Mouse (Mus musculus) embryonic facial prominence, embryonic 14.5 days (tissue): ENCODE data around the gene Hira. TPM values are rescaled to one million over a fixed set of nuclear protein-coding genes. Genes with fewer than 3 reads are reported as not detected.
"Not testable (repeated sequence)": the region's sequence is repeated elsewhere in the genome, so short reads cannot be mapped to it uniquely, and the experiment has no call there.

Source experiments
- ATAC-seq: fragments of 200-750 bp; cut with Nextera tagmentation; 2 replicates; pipeline ENCODE4 v1.8.0; 2017; ENCODE audit warnings: low read depth, moderate number of reproducible peaks, moderate TSS enrichment
- DNase-seq: peaks from one replicate; pipeline ENCODE4 v3.0.0-alpha.2; 2015; ENCODE audit warnings: low spot score
- H3K27ac ChIP-seq: fragments of 300-500 bp; sonication (generic); replicated peaks from 2 replicates; pipeline ENCODE4 v1.5.1; 2014; ENCODE audit warnings: low read depth, mild to moderate bottlenecking, low read length, moderate library complexity
- H3K27me3 ChIP-seq: fragments of 300-500 bp; sonication (generic); replicated peaks from 2 replicates; pipeline ENCODE4 v1.6.1; 2014; ENCODE audit warnings: low read length; ENCODE audit not compliant: control insufficient read depth, insufficient read depth
- H3K36me3 ChIP-seq: fragments of 300-500 bp; sonication (generic); 2 replicates; pipeline ENCODE4 v1.6.1; 2014; ENCODE audit warnings: low read length, mixed read lengths; ENCODE audit not compliant: control insufficient read depth, insufficient read depth
- H3K4me1 ChIP-seq: fragments of 300-500 bp; sonication (generic); 2 replicates; pipeline ENCODE4 v1.6.1; 2014; ENCODE audit warnings: antibody characterized with exemption, low read length; ENCODE audit not compliant: control insufficient read depth, insufficient read depth
- H3K4me2 ChIP-seq: fragments of 300-500 bp; sonication (generic); 2 replicates; pipeline ENCODE4 v1.6.1; 2014; ENCODE audit warnings: low read depth, mild to moderate bottlenecking, low read length, moderate library complexity, mixed read lengths
- H3K4me3 ChIP-seq: fragments of 300-500 bp; sonication (generic); 2 replicates; pipeline ENCODE4 v1.5.1; 2014; ENCODE audit warnings: low read depth, mild to moderate bottlenecking, low read length
- H3K9ac ChIP-seq: fragments of 300-500 bp; sonication (generic); 2 replicates; pipeline ENCODE4 v1.6.1; 2014; ENCODE audit warnings: low read depth, mild to moderate bottlenecking, low read length, moderate library complexity, mixed read lengths
- H3K9me3 ChIP-seq: fragments of 300-500 bp; sonication (generic); 2 replicates; pipeline ENCODE4 v1.6.1; 2016; ENCODE audit warnings: low read length; ENCODE audit not compliant: control insufficient read depth
- WGBS: fragments of 180-500 bp; shearing (Covaris S2); extraction: QIAGEN DNeasy Blood & Tissue Kit; methylation state at CpG from one replicate; pipeline ENCODE4 v1.1.7; 2014; 5-methylcytosine and 5-hydroxymethylcytosine counted together
- polyA plus RNA-seq: library from polyadenylated mRNA; unstranded; fragments of >200 nt; fragmentation: Nextera tagmentation; extraction: Ambion mirVana; gene quantifications from 2 replicates; pipeline ENCODE4 v1.2.1, GENCODE M21; 2014

The Hira gene
- polyA plus RNA-seq, 1 experiment from 2014 or later = 10.8 TPM

DNA sequence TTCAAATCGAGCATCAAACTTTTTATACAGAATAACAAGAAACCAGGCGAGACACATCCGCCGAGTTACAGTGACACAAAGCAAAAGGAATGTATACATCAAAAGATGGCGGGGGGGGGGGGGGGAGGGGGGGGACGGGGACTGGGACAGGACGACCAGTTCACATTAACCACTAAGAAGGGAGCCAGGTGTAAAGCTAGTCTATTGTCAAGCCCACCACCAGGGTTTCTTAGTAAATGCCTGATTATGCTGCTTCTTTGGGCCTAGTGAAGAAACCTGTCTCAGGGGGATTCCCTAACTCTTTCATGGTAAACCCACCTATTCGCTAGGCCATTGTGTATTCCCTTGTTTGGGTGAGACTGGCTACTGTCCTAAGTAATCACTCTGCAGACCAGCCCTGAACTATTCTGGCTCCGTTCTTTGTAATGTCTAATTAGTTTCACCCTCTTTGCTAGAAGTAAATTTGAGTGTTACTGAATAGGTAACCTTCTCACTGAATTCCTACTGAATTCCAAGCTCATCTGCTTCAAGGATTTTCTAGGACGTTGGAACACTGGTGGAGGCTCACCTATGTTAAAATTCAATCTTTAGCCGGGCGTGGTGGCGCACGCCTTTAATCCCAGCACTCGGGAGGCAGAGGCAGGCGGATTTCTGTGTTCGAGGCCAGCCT, 27.2 kb upstream of the Hira start:
- not testable (repeated sequence) for H3K4me2 ChIP-seq, H3K9me3 ChIP-seq, H3K36me3 ChIP-seq, H3K27ac ChIP-seq, H3K4me1 ChIP-seq, H3K9ac ChIP-seq, H3K4me3 ChIP-seq, H3K27me3 ChIP-seq, ATAC-seq, DNase-seq
- WGBS = 93% methylated on average over 14 of the region's 17 CpGs

DNA sequence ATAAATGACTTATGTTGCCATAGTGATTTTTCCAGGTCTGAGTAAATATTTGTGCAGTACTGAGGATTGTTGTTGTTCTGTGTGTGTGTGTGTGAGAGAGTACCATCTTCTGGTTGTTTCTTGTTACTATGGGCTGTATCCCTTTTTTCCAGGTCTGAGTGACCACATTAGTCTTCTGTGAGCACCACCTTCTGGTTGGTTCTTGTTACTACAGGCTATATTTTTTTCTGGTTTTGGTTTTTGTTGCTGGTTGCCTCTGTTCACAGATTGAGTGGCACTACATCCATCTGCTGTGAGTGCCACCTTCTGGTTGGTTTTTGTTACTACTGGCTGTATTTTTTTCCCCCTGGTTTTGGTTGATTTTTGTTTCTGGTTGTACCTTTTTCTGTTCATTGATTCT, 18.3 kb upstream of the Hira start:
- H3K4me1 ChIP-seq = no peaks in the 10 kb centered on the region
- DNase-seq = peak; percentile 9
- no peak overlapping the region for H3K4me3 ChIP-seq
- H3K27me3 ChIP-seq = no peaks in the 10 kb centered on the region
- H3K27ac ChIP-seq = no peak overlapping the region
- ATAC-seq = no peak
- H3K36me3 ChIP-seq = no peaks in the 10 kb centered on the region
- H3K9me3 ChIP-seq = no peaks in the 10 kb centered on the region
- H3K9ac ChIP-seq = no peak overlapping the region
- no peak overlapping the region for H3K4me2 ChIP-seq

- no peak overlapping the region for H3K4me3 ChIP-seq
- DNase-seq (no peak), ATAC-seq (no peak)
- H3K36me3 ChIP-seq = no peaks in the 10 kb centered on the region
- H3K4me2 ChIP-seq = no peak overlapping the region
- H3K9me3 ChIP-seq = no peaks in the 10 kb centered on the region
- H3K27me3 ChIP-seq = no peaks in the 10 kb centered on the region
- H3K9ac ChIP-seq = no peak overlapping the region
- no peak overlapping the region for H3K27ac ChIP-seq
- no peaks in the 10 kb centered on the region for H3K4me1 ChIP-seq
- 45% methylated on average over 1 of the region's 1 CpGs for WGBS
Measured at GRCm38 (mm10) chr16:18860186-18860585, 16.7 kb upstream of the Hira start.

DNA sequence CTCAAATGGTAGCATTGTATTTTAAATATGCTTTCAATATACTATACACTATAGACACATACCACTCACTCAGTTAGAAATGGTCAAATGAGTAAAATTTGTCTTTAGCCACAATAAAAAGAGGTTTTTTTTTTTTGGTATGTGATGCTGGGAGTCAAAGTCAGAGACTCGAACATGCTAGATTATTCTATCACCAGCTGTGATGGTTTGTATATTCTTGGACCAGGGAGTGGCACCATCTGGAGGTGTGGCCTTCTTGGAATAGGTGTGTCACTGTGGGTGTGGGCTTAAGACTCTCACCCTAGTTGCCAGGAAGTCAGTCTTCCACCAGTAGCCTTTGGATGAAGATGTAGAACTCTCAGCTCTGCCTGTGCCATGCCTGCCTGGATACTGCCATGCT, 6.3 kb upstream of the Hira start:
- H3K36me3 ChIP-seq = peaks cover 40% of the 10 kb centered on the region
- H3K9ac ChIP-seq, H3K4me3 ChIP-seq, ATAC-seq, H3K4me2 ChIP-seq, H3K27me3 ChIP-seq, DNase-seq, H3K4me1 ChIP-seq, H3K27ac ChIP-seq: not testable (repeated sequence)
- H3K9me3 ChIP-seq = peaks cover 11% of the 10 kb centered on the region; the same call in 1 of the 2 replicates
- WGBS = 90% methylated on average over 1 of the region's 1 CpGs

DNA sequence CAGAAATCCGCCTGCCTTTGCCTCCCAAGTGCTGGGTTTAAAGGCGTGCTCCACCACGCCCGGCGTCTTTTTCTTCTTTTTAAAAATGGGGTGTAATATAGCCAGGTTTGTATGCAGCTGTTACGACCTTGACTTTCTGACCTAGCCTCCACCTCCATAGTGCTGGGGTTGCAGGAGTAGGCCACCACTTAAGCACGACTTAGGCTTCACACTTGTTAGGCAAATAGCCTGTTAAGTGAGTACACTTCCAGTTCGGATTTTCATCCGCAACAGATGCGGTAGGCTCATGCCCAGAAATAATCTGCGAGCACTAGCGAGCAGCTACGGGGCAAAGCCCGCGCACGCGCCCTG, 771 bp upstream of the Hira start:
- H3K9ac ChIP-seq = peak overlapping the region; percentile 87
- H3K36me3 ChIP-seq = peaks cover 42% of the 10 kb centered on the region
- H3K4me1 ChIP-seq = 0 out of 2 replicates have a peak, but pooled peaks cover 4% of the 10 kb centered on the region
- H3K9me3 ChIP-seq = no peaks in the 10 kb centered on the region
- ATAC-seq (no peak), DNase-seq (no peak)
- H3K4me3 ChIP-seq = peak overlapping the region; percentile 89
- 1% methylated on average over 17 of the region's 17 CpGs for WGBS
- peak overlapping the region; percentile 94 for H3K27ac ChIP-seq
- peak overlapping the region; percentile 84 for H3K4me2 ChIP-seq
- no peaks in the 10 kb centered on the region for H3K27me3 ChIP-seq

GRCm38 (mm10) chr16:18877386-18878090, 701 bp downstream of the Hira start:
- peak overlapping the region; percentile 94 for H3K27ac ChIP-seq
- H3K36me3 ChIP-seq = peaks cover 29% of the 10 kb centered on the region
- peak; percentile 31 for ATAC-seq
- H3K4me3 ChIP-seq = peak overlapping the region; percentile 89
- peak overlapping the region; percentile 84 for H3K4me2 ChIP-seq
- H3K27me3 ChIP-seq = no peaks in the 10 kb centered on the region
- peak; percentile 80 for DNase-seq
- 0 out of 2 replicates have a peak, but pooled peaks cover 4% of the 10 kb centered on the region for H3K4me1 ChIP-seq
- H3K9me3 ChIP-seq = no peaks in the 10 kb centered on the region
- 0% methylated on average over 20 of the region's 43 CpGs for WGBS
- H3K9ac ChIP-seq = peak overlapping the region; percentile 87

GRCm38 (mm10) chr16:18878091-18878720, 1.4 kb downstream of the Hira start:
- ATAC-seq (no peak), DNase-seq (peak; percentile 51)
- H3K4me1 ChIP-seq = 0 out of 2 replicates have a peak, but pooled peaks cover 4% of the 10 kb centered on the region
- H3K36me3 ChIP-seq = peaks cover 22% of the 10 kb centered on the region
- no peaks in the 10 kb centered on the region for H3K9me3 ChIP-seq
- no peaks in the 10 kb centered on the region for H3K27me3 ChIP-seq
- H3K4me3 ChIP-seq = peak overlapping the region; percentile 89
- peak overlapping the region; percentile 94 for H3K27ac ChIP-seq
- 27% methylated on average over 20 of the region's 20 CpGs for WGBS
- peak overlapping the region; percentile 84 for H3K4me2 ChIP-seq
- H3K9ac ChIP-seq = peak overlapping the region; percentile 87

DNA sequence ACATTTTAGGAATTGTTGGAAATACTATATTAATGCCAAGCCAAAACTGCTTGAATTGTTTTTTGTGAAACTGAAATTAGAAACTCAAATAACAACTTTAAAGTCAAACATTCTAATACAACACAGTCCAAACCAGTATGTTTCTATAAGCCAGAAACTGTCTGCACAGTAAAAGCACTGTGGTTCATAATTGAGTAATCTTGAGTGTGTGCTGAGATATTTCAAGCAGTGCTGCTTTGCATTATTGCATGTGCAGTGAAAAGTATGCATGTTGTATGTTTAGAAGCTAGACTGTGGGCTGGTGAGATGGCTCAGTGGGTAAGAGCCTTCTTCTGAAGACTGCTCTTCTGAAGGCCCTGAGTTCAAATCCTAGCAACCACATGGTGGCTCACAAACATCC, 7.2 kb downstream of the Hira start:
- Histone ChIP-seq H3K4me2 (no peak overlapping the region), H3K4me1 (0 out of 2 replicates have a peak, but pooled peaks cover 4% of the 10 kb centered on the region), H3K4me3 (no peak overlapping the region), H3K36me3 (0 out of 2 replicates have a peak, but pooled peaks cover 16% of the 10 kb centered on the region), H3K9ac (no peak overlapping the region), H3K9me3 (no peaks in the 10 kb centered on the region), H3K27me3 (no peaks in the 10 kb centered on the region), H3K27ac (no peak overlapping the region)
- DNase-seq (no peak), ATAC-seq (no peak)
